Mouse (Mus musculus) cerebellum, postnatal 25 days (tissue): ENCODE measurements around the gene Map2k5.

Experiments
- DNase-seq, 2 experiments: peaks; one replicate each; pipeline ENCODE4 v3.0.0; 2021; ENCODE audit warnings: mixed read lengths in 2 of 2

Gene Map2k5

GRCm38 (mm10) chr9:63339256-63339655, 38.4 kb downstream of the Map2k5 start:
- no peak for DNase-seq

DNA sequence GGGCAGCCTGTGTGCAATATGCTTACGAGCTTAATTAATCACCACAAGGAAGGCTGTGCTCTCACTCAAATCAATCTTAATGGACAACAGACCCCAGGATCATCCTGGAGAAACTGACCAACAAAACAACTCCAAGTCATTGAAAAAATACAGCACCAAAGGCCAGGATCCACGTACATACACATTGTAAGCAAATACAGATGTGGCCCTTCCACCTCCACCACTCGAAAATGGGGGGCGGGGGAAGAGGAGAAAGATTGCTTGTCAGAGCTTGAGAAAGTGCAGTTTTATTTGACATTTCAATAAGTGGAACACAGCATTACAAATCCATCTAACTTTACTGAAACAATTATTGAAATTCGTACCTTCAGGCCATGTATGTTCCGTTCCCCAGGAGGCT, 39.0 kb downstream of the Map2k5 start:
- DNase-seq, result no peak

DNA sequence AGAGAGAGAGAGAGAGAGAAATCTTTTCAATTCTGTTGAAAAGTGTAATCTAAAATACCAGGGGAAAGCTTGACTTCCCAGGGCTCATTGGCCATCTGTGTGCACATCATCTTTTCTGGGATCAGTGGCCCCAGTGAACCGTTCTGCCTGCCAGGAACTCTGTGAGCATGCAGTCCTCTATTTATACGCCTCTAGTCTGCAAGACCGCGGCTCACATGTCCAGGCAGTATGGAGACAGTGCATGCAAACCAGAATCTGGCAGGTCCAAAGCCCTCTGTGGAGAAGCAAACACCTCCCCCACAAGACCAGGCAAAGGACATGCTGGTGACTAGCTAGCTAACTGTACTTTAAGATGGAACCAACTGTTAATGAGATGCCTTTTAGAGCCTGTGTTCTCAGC, 41.9 kb downstream of the Map2k5 start:
- DNase-seq, result peak in 1 of 2 experiments; percentile 53

GRCm38 (mm10) chr9:63333074-63333473, 44.6 kb downstream of the Map2k5 start:
- no peak for DNase-seq

GRCm38 (mm10) chr9:63331246-63331645, 46.5 kb downstream of the Map2k5 start:
- DNase-seq, result no peak

GRCm38 (mm10) chr9:63328958-63329685, 48.6 kb downstream of the Map2k5 start:
- no peak for DNase-seq

DNA sequence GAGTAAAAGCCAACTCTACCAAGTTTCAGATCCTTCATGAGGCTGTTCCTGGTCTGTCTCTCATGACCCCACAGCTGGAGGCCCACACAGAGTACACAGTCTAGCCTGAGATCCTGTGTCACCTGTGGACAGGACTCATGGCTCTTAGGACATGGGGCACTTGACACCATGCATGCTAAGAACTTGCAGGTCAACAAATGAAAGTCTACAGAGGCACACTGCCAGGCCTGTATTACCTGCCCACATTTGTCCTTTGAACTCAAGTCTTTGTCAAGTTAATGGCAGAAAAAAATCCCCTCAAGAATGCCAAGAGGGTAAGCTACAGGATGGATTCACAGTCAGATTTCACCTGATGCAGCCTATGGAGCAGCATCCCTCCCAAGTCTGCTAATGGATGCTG, 62.5 kb downstream of the Map2k5 start:
- DNase-seq, result no peak

GRCm38 (mm10) chr9:63314126-63314525, 63.6 kb downstream of the Map2k5 start:
- peak; percentile 66 to 70 for DNase-seq

- no peak for DNase-seq
Measured at GRCm38 (mm10) chr9:63309956-63310355, 67.7 kb downstream of the Map2k5 start.

DNA sequence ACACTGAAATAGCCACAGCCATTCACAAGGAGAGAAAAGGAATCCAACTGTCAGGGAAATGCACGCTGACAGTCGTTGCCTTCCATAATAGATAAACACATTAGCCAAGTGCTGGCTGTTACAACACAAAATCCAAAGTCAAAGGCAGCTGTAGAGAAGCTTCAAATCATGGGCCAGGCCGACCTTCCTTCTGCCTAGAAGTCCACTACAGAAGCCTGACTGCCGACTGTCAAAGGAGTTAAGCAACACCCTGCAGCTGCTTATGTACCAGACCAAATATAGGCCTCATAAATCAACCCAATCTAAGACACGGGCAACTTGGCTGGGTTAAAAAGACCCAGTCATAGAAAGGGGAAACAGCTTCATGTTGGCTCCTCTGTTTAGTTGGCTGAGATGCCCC, 68.7 kb downstream of the Map2k5 start:
- no peak for DNase-seq

GRCm38 (mm10) chr9:63308441-63308840, 69.3 kb downstream of the Map2k5 start:
- peak; percentile 20 to 59 for DNase-seq

DNA sequence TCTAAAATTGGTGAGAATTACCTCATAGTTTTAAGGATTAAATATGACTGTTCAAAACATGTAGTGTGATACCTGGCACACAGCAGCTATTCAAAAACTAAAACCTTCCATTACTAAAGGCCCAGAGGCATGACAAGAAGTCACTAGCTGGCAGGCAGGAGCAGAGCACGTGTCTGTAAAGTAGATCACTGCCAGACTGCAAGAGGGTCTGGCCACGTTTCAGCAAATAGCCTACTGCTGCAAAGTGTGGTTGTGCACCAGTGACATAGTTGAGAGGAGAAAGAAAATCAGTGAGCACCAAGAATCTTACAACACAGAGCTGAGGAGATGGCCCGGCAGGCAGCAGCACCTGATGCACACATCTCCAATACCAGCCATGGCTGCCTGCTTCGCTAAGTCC, 75.2 kb downstream of the Map2k5 start:
- peak; percentile 22 to 43 for DNase-seq

DNA sequence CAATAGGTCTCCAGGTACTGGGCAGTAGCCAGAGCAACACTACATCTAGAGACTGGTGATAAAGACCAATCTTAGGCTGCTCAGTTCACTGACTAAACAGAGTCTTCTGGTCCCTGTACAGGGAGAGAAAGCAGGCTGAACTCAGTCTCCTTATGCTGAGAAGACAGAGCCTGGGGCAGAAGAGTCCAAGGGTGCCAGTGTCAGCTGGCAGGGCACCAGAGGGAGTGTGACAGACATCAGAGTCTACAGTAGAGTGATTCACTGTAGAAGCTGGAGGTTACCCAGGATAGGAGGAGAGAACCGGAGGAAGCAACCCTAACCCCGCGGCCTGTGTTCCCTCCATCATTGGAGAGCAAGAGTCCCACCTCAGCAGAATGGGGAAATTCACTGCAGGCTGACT, 79.0 kb downstream of the Map2k5 start:
- peak in 1 of 2 experiments; percentile 46 for DNase-seq

GRCm38 (mm10) chr9:63295551-63295958, 82.1 kb downstream of the Map2k5 start:
- DNase-seq, result peak; percentile 71 to 72

- no peak for DNase-seq
Measured at GRCm38 (mm10) chr9:63294846-63295245, 82.9 kb downstream of the Map2k5 start.

- no peak for DNase-seq
Measured at GRCm38 (mm10) chr9:63293781-63294480, 83.8 kb downstream of the Map2k5 start.

GRCm38 (mm10) chr9:63288676-63289075, 89.0 kb downstream of the Map2k5 start:
- DNase-seq, result no peak

- DNase-seq, result no peak
Measured at GRCm38 (mm10) chr9:63284392-63284791, 93.3 kb downstream of the Map2k5 start.

DNA sequence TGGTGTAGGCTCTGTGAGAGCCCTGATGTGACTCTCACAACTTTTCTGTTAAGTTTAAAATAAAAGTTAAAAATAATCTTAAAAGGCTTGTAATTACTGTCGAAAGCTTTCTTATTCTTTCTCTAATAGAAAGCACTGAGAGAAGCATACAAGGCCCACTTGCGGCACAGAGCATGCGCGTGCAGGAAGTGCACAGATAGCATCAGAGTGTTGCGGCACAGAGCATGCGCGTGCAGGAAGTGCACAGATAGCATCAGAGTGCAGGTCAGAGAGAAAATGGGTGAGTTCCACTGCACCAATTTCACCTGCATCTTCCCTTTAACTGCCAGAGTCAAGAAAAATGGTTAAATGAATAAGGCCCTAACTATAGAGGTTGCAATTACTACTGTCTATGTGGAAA, 95.7 kb downstream of the Map2k5 start:
- no peak for DNase-seq

DNA sequence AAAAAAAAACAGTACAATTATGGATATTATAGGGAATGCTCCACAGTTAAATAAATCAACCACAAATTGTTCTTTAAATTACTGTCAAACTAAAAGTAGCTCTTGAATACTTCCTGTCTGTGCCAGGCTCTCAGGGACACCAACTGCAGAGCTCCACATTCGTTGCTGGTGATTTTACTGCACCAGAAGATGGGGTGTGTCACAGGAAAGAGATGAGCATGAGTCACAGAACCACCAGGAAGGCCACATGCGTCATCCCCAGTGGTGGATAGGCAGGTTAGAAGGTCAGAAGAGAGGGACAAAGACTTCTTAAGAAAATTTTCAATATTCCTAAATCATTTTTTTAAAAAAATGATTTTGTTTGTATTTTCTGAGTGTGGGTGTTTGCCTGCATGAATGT, 96.6 kb downstream of the Map2k5 start:
- no peak for DNase-seq

DNA sequence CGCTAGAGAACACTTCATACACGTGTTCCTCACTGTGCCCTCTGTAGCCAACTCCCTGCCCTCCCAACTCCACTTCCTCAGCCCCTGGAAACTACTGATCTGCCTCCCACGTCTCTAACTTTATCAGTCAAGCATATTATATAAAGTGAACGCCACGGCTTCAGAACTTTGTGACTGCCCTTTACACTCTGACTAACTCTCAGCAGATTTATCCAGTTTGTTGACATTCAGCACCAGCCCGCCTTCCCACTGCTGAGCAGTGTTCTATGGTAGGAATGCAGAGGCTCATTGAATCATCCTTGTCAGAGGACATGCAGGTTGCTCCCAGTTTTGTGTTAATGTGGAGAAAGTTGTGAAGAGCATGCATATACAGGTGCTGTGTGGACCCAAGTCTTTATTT, 103.9 kb downstream of the Map2k5 start:
- DNase-seq, result no peak

DNA sequence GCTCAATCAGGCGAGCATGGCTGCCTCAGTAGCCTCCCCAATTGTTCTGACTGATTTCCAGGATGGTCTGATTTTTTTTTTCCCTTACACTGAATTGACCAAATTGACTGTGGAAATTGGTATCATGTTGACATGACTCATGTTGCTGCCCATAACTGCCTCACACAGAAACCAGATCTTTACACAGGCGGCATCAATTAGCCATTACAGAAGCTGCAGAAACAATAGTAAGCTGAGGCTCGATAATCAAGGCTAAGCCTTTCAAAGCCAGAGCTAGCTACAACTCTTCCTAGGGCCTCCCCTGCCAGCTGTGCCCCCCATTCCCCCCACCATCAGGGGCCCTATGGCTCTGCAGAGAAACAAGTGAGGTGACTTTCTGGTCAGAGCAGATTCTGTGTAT, 107.9 kb downstream of the Map2k5 start:
- no peak for DNase-seq

GRCm38 (mm10) chr9:63263188-63263587, 114.5 kb downstream of the Map2k5 start:
- DNase-seq, result no peak

GRCm38 (mm10) chr9:63258768-63259167, 118.9 kb downstream of the Map2k5 start:
- DNase-seq, result peak; percentile 43 to 66
